Mouse (Mus musculus): ENCODE results near the gene Sccpdh.

Sccpdh gene

DNA sequence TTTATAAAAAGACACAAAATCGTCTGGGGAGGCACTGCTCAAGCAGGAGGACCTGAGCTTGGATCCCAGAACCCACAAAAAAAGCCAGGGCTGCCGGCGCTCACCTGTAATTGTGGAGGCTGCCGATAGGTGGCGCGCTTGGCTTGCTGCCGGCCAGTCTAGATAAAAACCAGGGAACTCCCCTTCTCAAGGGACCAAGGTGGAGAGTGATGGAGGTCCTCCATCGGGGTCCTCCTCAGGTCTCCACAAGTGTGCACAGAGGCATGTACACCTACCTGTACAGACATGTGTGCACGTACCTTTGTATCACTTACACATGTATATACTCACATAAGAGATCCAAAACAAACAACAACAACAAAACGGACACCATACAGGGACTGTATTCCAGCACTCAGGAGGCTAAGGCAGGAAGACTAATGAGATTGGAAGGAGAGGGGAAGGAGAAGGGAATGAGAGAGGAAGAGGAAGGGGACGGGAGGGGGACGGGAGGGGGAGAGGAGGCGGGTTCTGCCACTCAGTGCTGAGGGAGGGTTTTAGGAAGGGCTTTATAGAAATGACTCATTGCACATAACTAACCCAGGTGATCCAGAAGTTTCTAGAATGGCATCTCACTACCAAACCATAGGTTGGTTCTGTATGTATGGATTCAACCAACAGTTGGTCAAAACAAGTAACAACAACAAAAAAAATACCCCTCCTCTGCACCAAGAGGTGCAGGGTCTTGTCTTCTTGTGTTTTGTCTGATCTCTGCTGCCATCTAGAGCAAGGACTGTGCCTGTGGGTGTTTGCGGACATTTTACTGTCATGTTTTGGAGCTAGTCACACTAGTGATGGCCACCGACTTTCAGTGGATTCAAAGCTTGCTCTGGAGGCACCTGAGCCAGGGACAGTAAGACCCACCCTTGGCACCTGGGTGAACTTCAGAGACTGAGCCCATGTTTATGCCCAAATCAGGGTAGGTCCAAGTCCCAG lies 66.8 kb downstream of the Sccpdh start:
- peak in 1 of 2 experiments; percentile 52 for DNase-seq (ENCODE audit: low spot score in 2 of 2)

DNA sequence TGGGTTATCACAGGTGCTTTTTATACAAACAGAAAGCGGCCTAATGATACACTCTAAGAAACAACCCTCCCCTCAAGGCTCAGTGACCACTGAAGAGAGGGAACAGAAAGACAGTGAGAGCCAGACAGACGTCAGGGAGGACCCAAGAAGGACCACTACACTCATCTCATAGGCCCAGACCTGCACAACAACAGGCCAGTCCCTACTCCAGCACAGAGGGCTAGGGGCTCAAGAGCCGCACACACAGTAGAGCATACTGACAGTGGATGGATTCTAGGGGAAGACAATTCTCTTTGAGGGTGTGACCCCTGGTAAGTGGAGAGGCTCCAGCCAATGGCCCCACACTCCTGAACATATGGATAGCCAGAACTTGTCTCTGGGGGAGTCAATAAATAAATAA lies 68.5 kb downstream of the Sccpdh start:
- DNase-seq (ENCODE audit: low spot score in 2 of 2), result no peak

Data from urinary bladder, adult 18-20 months (tissue).